Mouse (Mus musculus) B cell, adult 2 months (primary cell): ENCODE data around the gene Klhl8.
A peak's percentile ranks its signal among the peaks of the same experiment; 100 is the strongest.
"Not testable (repeated sequence)": the region's sequence is repeated elsewhere in the genome, so short reads cannot be mapped to it uniquely, and the experiment has no call there.

Source experiments
- DNase-seq, 2 experiments: peaks; one replicate each; pipeline ENCODE4 v3.0.0; 2022

The Klhl8 gene

DNA sequence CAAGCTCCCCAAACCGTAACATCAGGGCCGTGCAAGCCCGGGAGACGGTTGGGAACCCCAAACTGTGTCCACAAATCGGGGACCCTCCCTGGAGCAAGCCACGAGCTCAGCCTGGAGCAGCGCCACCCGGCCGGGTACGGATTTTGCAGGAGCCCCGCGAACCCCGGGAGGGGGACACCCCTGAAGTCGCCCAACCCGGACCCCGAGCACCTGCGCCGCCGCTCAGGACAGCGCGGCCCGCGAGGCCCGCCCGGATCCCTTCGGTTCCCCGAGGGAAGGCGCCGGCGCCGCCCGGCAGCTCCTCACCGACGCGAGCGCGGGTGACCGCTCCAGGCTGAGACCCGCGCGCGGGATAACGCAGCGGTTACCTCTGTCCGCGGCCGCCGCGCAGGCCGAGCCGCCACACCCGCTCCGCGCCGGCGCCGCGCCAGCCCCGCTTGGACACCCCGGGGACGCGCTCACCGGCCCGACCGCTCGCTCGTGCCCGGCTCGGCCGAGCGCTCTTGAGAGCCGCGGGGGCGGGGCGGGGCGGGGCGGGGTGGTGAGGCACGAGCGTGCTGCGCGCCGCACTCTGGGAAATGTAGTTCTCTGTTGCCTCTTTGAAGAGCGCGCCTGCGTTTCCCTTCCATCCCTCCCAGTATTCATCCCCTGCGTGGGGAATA, at the start of gene Klhl8:
Klhl8 (minus strand) TSS at position 512 of the 662 bp plus-strand sequence.
- DNase-seq = peak; percentile 75 to 80

DNA sequence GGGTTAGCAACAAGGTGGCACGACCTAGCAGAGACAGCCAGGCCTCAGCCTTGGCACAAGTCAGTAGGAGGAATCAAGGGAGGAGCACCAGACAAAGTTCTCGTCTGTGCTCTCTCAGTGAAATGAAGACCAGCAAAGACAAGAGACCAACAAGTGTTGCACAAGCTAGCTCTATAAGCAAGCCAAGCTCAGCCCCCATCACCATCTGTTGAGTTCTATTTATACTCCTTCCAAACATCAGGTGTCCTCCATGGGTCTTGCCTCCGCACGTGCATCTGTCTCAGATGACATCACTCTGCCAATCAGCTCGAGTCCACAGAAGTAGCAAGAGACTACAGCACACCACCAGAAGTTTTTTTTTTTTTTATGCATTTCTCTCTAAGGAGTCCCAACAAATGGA, 43.6 kb upstream of the Klhl8 start:
- no peak for DNase-seq

DNA sequence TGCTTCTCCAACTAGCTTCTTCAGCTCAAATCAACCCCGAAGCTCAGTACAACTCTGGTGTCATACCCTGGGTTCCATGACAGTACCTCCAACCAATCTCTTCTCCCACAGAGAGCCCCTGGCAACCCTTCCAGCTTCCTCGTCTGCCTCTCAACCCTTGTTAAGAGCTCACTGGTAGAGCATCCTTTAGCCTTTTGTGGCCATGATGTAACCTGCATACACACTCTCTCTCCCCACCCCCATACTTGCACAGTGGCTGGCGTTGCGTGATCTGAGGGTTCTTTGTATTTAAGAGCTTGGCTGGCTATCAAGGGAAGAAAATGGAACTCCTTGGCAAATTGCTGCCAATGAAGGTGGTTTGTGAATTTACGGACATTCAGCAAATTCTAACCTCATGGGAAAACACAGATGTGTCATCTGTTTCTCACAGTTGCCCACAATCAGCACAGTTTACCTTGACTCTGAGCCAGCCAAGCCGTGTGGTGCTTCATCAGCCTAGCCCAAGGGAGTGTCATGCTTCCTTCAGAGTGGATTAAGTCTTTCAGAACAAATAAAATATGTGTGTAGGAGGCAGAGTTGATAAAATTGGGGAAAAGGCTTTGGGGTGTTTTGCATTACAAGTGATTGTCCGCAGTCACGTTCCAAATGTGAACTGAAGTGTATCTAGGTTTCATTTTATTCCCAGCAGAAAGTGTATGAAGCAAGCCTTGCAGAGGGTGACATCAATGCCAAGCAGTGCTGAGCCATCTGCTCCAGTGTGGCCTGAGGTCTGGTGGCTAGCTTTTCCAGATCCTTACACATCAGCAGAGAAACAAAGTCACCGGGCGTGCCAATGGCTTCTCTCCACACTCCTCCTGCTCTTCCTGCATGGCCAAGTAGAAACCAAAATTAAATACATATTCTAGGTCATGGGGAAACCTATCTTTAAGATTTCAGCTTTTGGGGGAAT, 42.4 kb upstream of the Klhl8 start:
- no peak for DNase-seq

DNA sequence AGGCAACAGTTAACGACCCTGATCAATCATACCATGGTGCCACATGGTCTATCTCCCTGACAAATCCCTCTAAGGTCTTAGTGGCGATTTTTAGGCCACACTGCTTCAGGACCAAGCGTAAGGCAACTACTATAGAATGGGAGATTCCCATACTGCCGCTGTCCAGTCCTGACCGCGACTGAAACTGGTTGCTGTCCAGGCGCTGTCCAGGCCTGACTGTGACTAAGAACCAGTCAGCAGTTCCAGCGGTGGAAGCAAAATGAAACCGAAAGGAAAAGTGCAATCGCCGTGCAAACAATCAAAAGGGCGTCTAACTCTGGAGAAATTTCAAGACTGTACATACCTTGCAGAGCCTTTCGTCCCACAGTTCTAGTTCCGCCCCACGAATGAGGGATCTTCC, 39.1 kb upstream of the Klhl8 start:
- DNase-seq = not testable (repeated sequence)

DNA sequence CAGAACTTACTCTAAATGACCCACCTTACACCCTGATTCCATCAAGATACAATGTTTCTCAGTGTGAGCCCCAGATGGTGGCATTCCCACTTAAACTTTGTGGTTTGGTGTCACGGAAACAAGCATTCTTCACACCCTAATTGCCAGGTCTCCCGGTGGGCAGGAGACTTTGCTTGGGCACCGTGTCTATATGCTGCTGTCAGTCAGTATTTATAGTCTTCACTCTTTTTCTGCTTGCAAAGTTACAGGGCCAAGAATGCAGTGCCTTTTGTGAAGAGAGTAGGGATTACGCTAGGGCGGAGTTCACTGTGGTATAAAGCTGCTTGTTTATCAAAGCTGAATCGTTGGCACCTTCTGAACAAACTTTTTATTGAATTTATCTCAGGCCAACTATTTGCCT, 32.1 kb upstream of the Klhl8 start:
- no peak for DNase-seq

DNA sequence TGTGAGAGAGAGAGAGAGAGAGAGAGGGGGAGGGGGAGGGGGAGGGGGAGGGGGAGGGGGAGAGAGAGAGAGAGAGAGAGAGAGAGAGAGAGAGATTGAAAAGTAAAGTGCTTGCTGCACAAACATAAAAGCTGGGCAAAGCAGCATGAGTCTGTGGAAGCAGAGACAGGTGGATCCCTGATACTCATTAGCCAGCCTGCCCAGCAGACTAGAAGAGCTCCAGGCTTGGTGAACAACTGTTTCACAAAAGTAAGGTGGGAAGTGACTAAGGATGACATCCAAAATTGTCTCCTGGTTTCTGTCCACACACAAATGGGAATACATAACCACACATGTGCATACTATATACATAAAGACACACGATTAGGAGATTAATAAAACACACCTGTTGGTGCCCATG, 28.8 kb upstream of the Klhl8 start:
- DNase-seq = no peak

DNA sequence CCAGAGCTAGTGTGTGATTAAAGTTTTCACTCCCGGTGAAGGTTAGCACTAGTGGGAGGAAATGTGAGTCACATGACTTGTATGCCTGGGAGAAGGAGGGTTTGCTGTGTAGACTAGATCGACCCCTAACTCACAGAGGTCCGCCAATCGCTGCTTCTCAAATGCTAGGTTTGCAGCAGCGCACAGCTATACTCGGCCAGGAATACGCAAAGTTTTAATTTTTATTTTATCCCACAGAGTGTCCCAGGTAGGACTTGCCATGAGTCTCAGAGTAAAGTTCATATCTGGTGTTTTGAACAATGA, 28.2 kb upstream of the Klhl8 start:
- DNase-seq = no peak

DNA sequence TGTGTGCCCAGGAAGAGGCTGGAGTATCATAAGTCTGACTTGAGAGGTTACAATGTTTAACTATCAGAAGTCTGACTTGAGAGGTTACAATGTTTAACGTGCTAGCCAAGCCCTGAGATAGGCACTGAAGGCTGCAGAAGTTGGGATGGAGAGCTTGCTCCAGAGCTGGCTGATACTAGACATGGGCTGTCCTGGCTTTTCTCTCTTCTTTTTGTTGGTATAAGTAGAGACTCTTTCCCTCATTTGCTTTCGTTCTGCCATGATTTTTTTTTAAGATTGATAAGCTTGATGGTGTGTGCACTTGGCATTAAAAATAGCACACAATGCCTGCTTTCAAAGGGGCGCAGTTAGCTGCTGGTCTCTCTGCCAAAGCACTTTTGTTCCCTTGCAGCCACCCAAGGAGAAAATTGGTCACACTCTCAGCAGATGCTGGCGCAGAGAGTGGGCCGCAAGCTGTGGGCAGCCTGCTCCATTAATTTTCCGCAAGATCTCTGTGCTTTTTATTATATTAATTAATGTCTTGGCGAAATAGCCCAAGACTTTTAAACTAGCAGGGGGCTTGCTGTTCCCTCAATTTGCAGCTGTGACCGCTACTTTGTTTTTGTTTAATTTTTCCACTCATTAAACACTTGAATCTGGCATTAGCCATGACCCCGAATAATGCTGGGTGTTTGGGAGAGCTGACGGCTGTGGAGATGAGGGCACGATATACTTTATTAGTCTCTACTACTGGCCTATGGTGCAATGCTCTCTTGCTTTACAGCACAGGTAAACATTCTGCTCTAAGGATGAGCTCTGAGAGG, 27.7 kb upstream of the Klhl8 start:
- DNase-seq = no peak

DNA sequence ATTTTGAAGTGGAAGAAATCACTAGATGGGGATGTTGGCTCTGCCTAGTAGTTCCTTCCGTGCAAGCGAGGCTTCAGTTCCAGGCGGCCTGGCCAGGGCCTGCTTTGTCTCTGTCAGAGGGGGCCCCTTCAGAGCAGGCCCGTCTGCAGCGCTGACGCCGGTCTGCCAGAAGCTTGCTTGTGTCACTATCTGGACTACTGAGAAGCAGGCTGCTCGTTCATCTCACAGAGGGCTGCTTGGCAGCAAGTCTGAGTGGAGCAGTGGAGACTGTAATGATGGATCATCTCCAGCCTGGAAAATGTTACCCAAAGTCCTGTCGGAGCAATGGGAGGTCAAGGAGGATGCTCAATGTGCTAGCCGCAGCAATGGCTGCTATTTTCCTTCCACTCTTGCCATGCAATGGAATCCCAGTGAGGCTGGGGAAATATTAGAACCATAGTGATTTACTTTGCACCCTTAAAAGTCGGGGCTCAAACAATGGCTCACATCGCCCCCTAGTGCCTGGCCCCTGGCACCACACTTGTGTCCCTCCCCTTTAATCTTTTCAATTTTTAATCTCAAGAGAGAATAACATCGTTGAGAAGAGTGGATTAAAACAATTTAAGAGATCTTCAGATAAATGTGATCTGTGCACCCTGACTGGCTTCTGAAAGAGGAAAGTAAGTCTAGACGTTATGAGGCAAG, 26.0 kb upstream of the Klhl8 start:
- DNase-seq = peak; percentile 50

DNA sequence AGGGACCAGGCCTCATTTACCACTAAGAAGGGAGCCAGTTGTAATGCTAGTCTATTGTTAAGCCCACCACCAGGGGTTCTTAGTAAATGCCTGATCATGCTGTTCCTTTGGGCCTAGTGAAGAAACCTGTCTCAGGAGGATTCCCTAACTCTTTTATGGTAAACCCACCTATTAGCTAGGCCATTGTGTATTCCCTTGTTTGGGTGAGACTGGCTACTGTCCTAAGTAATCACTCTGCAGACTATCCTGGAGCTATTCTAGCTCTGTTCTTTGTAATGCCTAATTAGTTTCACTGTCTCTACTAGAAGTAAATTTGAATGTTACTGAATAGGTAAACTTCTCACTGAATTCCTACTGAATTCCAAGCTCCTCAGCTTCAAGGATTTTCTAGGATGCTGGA, 20.9 kb upstream of the Klhl8 start:
- not testable (repeated sequence) for DNase-seq

DNA sequence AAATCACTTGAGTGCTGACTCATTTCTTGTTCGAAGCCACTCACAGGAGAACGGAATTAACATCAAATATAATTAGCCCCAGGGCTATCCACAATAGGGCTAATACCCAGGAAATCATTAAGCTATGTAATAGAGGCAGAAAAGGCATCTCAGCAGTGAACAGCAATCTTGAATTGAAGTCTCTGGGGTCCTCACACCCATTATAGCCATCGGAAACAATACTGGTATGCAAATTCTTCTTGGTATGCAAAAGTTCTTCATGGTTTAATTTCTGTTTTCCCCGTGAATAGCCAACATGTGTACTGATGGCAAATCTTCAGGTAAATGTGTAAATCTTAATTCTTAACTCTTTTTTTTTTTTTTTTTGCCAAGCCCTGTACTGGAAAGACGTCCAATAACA, 19.5 kb upstream of the Klhl8 start:
- DNase-seq = no peak

DNA sequence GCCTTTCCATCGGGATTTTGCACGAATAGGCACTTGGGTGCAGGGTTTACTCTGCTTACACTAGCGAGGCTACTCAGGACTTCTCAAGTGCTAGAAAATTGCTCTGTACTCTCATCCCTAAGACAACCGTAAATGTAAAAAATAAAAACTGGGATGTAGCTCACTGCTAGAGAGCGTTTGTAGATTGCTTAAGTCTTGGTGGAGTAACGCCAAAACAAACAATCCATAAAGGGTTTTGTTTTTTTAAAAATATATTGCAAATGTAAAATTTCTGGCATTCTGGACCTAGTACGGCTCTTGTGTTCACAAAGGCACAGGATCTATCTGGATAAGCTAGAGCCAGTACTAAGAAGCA, 17.1 kb upstream of the Klhl8 start:
- no peak for DNase-seq

DNA sequence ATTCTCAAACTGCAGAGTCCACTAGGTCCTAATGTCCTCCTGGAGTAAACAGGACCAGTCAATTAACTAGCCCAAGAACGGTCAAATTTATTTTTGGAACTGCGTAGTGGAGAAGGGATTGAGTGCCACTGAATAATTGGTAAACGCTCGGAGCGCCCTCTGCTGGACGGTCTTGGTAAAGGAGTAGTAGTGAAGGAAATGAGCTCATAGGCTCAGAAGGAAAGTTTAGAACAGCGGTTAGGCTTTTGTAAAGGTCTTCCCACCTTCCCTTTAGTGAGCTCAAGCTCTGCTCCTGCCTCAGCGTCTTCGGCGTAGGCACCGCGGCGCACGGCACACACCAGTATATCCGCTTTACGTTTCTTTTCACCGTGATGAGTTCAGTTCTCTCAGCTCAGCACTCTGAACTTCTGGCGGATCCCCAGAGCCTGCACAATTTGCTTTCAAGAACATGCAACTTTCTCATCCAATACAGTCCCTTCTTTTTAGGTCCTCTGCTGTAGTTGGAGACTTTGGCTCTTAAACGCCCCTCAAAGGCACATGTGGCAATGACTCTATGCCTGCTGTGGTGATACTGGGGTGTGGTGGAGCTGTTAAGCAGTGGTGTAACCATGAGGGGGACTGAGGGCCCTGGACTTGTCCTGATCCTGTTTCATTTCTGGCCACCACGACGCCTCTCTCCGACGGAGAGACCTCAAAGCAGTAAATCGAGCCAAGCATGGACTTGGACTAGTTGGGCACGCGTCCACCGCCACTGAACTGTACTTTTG, 16.6 kb upstream of the Klhl8 start:
- DNase-seq = peak; percentile 91 to 92

DNA sequence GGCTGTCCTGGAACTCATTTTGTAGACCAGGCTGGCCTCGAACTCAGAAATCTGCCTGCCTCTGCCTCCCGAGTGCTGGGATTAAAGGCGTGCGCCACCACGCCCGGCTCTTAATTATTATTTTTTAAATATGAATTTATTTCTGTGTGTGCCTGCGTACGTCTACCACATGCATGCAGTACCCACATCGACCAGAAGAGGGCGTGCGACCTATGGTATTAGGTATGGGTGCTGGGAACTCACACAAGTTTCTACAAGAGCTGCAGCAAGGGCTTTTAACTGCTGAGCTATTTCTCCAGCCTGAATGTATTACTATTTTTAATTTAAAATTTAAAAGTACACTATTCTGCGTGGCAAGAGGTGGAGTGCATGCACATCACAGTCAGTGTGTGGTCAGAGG, 15.3 kb upstream of the Klhl8 start:
- peak; percentile 46 to 56 for DNase-seq

DNA sequence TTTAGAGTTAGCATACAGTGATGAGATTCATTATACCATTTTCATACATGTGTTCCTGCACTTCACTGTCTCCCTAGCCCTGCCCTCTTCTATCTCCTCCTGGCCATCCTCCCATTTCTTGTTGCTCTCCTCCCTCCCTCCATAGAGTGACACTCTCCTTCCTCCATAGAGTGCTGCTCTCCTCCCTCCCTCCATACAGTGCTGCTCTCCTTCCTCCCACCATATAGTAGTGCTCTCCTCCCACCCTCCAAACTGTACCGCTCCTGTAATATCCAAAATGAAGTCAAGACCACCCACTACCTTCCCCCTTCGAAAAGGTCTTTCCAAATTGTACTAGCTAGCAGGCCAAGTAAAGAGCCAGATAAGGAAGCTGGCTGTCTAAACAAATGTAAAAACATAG, 12.7 kb upstream of the Klhl8 start:
- no peak for DNase-seq

DNA sequence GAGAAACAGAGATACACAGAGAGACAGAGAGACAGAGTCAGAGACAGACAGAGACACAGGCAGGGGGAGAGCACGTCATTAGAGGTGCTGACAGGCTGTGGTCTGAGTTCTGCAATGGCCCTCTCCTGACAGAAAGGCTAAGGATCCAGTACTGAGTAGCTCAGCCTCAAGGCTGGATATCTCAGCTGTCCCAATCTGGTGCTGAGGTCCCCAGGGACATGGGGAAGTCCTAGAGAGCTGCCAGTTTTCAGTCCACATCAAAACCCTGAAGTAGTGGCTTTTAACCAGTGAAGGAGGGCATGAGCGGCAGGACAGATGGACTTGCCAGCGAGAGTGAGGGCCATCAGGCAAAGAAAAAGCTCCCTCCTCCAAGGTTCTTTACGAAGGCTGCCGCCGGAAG, 12.0 kb upstream of the Klhl8 start:
- DNase-seq = no peak

DNA sequence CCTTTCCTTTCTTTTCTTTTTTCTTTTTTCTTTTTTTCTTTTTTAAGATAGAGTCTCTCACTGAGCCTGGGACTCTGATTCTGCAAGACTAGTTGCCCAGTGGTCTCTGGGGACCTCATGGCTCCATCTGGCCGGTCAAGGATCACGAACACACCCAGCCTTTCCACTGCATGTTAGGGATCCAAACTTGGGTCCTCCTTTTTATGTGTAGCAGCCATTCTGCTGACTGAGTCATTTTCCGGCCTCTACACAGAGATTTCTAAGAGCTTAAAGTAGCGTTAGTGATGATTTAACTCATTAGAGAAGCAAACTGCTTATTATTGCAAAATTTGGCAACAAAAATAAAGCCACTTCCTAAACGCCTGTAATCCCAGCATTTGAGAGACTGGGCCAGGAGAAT, 11.4 kb upstream of the Klhl8 start:
- DNase-seq = no peak

DNA sequence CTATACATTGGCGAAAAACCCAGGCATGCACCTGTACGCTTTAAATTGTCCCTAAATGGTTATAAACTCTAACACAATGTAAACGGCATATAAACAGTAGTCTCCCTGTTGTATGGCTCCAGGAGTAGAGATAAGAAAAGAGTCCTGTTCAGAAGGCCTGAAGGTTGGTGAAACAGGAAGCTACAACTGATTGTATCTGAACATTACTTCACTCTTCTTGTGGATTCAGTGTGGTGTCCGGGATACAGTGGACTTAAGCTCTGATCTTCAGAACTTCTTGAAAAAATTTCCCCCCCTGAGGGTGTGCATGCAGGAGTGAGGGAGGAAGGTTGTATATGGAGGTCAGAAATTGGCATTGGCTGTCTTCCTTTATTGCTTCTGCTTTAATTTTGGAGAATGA, 8.4 kb upstream of the Klhl8 start:
- no peak for DNase-seq

DNA sequence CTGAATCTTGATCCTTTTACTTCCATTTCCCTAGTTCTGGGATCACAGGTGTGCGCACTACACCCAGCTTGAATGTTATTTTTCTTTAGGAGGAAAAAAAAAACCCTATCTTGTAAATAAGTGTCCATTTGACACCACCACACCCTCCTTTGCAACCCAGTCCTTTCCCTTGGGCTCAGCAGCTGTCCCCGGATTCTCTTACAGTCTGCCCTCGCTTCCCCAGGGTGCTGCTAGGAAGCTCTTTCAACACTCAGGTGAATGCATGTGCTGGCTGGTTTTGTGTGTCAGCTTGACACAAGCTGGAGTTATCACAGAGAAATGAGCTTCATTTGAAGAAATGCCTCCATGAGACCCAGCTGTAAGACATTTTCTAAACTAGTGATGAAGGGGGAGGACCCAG, 7.2 kb upstream of the Klhl8 start:
- DNase-seq = no peak

DNA sequence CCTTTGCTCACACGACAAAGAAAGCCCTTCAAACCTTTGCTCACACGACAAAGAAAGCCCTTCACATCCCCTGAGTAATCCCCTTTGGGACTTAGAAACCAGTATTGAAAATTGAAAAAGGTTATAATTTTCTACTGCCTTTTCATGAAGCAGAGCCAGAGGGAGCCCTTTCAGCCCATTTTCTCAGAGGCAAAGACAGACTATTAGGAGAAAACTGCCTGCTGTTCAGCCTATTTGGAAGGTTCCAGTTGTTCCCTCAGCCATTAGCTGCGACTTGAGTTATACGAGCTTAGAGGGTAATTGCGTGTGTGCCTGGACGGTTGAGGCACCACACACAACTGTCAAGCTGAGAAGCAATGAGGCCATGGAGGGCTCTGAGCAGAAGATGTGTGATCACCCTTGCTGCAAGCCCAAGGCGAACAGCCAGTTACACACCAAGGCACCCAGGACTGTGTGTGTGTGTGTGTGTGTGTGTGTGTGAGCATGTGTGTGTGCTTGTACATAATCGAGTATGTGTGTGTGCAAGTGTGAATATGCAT, 6.4 kb upstream of the Klhl8 start:
- no peak for DNase-seq

DNA sequence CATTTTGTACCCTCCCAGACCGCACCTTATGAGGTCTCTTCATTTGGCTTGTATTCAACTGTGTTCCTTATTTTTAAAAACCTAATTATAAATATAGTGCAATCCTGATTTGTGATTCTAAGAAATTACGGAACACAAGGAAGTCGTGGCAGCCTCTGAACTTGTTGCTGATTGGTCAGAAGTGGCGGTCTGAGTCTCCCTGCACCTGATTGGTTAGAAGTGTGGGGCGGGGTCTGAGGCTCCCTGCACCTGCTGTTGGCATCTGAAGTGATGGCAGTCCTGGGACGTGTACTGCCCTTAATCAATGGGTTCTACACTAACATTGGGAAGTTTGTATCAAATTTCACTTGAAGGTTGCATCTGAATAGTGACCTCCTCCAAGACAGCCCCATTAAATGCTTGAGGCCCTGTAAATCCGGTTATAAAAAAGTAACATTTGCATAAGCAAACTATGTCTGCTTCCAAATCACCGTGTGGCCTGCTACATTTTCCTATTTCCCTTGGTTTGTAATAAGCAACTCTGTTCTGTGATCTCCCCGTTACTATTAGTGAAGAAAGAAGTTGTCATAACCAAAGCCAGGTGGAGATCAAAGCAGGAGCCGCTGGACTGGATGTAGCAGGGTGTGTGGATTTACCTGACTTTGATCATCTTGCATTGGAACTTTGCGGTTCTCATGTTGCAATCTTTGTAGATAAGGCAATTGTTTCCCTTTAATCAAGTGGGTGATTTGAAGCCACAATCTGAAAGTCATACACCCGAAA, 5.7 kb upstream of the Klhl8 start:
- no peak for DNase-seq
